Mouse (Mus musculus): Measurements from ENCODE around the gene Slc39a10.

The Slc39a10 gene

DNA sequence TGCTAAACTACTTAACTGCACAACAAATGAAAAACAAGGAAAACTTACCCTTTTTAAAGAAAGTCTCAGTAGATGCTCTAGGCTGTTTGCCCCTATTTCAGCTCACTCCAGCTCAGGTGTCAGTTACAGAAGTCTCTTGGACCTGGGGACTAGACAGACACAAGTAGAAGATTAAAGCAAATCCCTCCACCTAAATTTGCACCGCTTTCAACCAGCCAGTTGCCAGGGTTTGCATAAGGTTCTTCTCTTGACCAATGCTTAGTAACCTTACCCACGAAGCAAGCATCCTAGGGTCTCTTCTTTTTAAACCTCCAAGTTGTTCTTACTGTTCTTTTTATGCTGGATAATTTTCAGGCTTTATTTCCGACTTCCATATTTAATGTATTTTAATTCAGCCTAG lies at the start of gene Slc39a10:
Gene Slc39a10, minus strand, starts transcription at position 101 of the 400 bp plus-strand sequence.
- DNase-seq (ENCODE audit: extremely low read depth, insufficient read length, low spot score): no peak

DNA sequence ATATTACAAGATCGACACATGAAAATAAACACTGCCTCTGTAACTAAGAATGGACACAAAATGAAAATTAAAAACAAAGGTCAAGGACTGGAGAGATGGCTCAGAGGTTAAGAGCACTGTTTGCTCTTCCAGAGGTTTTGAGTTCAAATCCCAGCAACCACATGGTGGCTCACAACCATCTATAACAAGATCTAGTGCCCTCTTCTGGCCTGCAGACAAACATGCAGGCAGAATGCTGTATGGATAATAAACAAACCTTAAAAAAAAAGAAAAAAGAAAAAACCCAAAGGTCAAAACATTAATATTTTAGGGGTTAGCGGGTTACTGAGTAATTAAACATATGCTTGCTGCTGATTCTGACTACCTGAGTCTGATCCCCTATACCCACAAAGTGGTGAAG lies 46.6 kb upstream of the Slc39a10 start:
- no peak for DNase-seq (ENCODE audit: extremely low read depth, insufficient read length, low spot score)

DNA sequence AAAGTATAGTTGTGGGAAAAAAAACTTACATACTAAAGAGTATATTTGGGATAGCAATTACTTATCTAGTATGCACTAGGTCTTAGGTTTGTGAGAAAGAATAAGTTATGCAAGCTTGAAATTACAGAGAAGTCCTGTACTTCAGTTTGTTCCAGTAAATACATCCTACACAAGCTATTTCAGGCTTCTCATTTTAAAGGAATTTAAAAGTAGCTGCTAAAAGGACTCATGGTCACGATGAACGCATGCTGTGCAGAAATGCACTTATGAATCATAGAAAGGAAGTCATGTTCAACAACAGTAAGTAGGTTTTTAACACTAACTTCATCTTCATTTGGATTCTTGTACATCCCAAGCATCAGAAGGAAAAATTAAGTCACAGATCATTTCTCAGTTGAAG lies 45.0 kb upstream of the Slc39a10 start:
- DNase-seq (ENCODE audit: extremely low read depth, insufficient read length, low spot score): no peak

DNA sequence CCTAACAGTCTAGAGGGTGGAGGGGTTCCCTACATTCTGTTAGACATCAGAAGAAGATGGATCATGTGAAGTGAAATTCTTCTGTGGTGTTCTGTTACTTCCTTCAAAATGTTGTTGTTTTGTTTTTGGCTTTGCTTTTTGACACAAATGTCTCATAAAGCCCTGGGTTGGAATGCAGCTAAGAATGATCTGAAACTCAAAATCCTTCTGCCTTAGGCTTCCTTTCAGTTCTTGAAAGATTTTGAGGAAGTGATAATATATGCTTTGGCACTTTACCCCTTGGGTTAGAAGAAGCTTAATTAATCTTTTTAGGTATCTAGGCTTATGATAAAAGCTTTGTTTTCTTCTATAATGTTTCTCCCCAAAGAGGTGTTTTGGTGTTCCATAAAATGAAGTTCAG lies 34.5 kb upstream of the Slc39a10 start:
- no peak for DNase-seq (ENCODE audit: extremely low read depth, insufficient read length, low spot score)

DNA sequence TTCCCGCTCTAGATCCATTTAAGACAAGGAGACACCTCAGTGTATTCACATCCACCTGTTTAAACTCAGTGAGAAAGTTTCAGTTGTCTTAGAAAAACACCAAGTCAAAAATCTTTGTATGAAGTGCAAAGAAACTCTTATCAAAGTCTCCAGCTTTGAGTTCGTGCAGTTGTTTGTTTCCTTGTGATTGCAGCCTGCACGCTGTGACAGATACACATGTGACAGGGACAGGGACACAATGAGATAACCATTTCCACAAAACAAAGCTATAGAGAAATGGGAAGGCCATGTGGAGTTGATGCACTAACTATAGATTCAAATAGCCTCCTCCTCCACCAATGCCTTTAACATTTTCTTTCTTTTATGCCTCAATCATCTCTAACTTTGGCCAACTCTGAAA lies 33.6 kb upstream of the Slc39a10 start:
- DNase-seq (ENCODE audit: extremely low read depth, insufficient read length, low spot score): no peak

DNA sequence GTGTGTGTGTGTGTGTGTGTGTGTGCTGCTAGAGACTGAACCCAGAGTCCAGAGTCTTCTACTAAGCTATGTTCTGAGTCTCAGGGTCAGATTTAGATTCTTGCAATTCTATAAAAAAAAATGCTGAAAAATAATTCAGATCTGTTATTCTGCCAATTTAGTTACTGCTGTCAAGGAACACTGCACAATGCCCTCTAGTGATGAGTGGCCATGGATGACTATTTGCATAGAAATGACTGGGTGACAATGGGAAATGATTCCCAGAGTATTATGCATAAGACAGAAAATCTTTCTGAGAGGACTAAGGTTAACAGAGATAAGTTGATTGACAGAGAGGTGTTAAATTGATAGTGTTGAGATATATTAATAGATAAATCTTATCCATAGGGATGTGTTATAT lies 32.3 kb upstream of the Slc39a10 start:
- DNase-seq (ENCODE audit: extremely low read depth, insufficient read length, low spot score): no peak

DNA sequence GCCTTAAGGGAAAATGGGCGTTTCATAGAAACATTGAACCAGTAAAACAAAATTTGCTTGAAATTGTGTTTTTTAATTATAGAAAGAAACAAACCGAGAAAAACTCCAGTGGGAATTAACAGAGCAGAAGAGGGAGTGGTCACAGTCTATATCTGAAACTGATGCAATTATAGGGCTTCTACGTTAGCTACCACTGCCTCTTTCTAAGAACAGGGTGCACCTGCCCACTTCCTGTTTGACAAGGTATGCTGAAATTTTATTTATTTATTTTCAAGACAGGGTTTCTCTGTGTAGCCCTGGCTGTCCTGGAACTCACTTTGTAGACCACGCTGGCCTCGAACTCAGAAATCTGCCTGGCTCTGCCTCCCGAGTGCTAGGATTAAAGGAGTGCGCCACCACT lies 30.3 kb upstream of the Slc39a10 start:
- no peak for DNase-seq (ENCODE audit: extremely low read depth, insufficient read length, low spot score)

DNA sequence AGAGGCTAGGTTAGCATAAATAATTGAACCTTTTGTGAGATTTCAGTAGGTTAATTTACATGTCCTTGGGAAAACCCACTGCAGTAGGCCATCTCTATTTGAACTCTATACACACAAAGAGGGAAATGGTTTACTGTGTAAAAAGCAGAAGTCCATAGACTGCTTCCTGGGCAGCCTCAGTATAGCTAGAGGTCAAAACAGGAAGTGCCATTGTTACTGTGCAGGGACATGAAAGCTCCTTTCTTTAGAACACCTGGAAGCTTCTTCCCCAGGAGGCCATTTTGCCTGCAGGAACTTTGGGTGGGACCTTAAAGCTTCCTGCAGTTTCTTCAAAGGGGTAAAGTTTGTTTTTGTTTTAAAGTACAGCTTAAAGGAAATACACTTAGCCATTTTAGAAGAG lies 29.0 kb upstream of the Slc39a10 start:
- DNase-seq (ENCODE audit: extremely low read depth, insufficient read length, low spot score): no peak

DNA sequence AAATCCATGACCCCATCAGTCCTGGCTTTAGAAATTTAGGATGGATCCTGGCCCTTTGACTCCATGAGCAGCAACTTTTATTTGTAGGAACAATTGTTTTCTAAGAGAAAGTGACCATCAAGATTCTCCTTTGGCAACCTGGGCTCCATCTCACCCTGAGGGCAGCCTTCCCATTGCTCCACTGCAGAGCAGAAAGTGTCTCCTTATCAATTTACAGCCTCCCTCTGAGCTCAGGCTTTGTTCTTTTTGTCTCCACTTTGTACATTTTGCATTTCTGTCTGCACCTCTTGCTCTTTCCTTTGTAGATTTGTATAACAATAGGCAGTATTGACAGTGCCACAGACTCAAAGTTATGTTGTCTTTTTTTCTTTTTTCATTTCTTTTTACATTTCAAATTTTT lies 23.6 kb upstream of the Slc39a10 start:
- DNase-seq (ENCODE audit: extremely low read depth, insufficient read length, low spot score): no peak

DNA sequence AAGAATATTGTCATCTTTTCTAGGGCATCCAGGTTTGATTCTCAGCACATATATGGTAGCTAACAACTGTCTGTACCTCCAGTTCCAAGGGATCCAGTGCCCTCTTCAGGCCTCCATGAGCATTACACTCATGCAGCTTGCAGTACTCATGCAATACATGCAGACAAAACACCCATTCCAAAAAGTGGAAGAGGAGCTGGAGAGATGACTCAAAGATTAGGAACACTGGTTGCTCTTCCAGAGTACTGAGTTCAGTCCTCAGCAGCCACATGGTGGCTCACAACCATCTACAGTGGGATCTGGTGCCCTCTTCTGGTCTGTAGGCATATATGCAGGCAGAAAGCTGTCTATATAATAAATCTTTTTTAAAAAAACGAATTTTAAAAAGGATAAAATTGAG lies 21.7 kb upstream of the Slc39a10 start:
- no peak for DNase-seq (ENCODE audit: extremely low read depth, insufficient read length, low spot score)

DNA sequence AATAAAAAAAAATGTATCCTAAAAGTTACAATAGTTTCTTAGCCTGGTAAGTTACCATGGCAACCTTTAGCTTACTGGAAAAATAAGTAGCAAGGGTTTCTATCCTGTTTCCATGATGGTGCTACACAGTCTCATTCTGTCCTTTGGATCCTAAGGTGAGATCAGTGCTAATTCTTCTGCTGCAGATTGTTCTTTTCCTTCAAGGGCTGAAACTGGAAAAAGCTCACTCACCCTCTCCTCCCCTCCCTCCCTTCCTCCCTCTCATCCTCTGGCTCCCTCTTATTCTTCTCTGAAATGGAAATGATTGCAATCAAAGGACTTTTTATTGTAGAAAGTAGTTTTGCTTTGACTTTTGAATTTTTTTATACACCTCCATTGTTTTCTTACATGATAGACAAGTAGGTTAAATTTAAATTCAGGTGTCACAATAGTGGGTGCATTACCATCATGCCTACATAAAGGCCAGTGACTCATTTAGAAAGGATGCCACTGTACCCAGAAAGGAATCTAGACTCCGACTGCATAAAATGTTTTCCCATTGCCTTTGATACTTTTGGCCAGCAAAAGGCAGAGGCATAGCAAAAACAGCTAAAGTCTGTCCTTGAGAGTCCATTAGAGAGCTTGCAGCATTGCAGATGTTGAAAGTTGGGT lies 20.0 kb upstream of the Slc39a10 start:
- no peak for DNase-seq (ENCODE audit: extremely low read depth, insufficient read length, low spot score)

DNA sequence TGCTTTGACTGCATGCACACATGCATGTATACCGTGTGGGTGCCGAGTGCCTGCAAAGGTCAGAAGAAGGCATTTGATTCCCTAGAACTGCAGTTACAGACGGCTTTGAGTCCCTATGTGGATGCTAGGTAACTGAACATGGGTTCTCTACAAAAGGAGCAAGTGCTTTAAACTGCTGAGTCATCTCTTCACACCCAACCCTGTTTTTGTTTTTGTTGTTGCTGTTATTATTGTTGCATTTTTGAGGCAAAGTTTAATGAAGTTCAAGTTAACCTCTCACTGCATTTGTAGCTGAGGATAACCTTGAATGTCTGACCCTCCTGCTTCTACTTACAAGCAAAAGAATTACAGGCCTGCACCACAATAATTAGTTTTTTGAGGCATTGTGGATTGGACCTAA lies 17.5 kb upstream of the Slc39a10 start:
- no peak for DNase-seq (ENCODE audit: extremely low read depth, insufficient read length, low spot score)

DNA sequence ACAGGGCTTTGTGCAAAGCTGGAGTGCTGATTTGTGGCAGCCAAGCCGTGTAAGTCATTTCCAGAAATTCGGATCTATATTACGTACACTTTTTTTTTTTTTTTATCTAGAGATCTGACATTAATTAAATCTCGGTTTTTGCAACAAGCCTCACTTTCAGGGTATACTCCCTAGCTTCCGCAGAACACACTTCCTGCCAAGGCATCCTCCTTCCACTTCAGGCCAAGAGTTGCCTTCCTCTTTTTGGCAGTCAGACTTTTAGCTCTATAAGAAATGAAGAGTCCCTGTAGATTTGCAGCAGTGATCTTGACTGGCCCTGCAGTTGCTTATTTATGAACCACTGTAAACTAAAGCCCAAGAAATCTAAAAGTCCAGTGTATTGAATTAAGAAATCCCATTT lies 13.1 kb upstream of the Slc39a10 start:
- no peak for DNase-seq (ENCODE audit: extremely low read depth, insufficient read length, low spot score)

DNA sequence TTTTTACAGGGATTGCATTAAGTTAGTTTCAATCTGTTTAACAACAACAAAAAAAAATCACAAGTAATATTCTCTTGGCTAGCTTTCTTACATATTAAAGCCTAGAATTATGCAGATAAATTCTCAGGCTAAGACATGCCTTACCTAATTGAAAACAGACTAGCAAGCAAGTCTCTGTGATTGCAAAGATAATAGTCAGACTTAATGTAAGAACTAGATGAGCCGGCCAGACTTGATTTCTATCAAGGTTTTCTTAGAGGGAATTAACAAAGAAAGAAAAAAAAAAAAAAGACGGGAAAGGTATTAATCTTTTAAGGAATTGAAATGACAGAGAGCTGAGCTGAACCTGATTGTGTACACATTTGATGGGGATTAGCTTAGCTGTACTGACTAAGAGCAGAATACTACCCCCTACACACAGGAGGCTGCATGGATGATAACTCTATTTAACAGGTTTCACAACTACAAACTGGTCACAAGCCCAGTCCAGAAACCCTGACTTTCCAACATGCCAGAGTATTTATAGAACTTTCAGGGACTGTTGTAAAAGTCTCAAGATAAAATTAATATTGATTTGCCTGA lies 9.5 kb upstream of the Slc39a10 start:
- no peak for DNase-seq (ENCODE audit: extremely low read depth, insufficient read length, low spot score)

DNA sequence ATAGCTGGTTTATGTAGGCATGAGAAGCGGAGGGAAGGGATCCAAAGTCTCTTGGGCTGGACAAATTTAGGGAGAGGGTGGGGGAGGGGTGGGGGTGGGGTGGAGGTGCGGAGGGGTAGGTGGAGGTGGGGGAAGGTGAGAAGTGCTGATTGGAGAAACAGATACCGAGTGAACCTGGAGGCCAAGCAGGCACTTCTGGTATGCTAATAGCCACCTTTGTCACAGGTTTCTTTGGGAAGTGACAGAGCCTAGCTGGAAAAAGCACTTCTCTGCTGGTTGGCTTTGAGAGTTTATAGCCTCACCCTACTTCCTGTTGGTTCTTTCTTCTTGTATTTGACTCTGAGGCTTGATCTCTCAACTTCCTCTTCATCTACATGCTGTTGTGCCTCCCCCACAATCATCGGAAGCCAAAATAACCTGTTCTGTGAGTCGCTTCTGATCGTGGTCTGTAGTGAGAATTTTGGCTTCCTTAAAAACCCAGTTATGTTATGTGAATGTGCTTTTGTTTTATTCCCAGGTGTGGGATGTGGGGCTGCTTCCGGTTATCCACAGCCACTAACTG lies 1.7 kb upstream of the Slc39a10 start:
- DNase-seq (ENCODE audit: extremely low read depth, insufficient read length, low spot score): no peak

DNA sequence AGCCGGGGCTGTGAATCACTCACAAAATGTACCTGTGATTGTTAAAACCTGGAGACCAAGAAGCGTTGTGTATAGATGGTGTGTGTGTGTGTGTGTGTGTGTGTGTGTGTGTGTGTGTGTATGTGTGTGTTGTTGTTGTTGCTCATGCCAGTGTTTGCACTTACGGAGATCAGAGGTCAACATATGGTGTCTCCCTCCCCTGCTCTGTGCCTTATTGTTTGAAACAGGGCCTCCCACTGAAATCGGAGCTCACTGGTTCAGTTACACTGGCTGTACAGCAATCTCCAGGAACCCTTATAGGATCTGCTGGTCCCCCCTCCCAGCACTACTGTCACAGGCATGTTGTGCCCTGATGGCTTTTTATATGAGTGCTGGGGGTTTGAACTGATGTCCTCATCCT lies 3.9 kb downstream of the Slc39a10 start:
- no peak for DNase-seq (ENCODE audit: extremely low read depth, insufficient read length, low spot score)

DNA sequence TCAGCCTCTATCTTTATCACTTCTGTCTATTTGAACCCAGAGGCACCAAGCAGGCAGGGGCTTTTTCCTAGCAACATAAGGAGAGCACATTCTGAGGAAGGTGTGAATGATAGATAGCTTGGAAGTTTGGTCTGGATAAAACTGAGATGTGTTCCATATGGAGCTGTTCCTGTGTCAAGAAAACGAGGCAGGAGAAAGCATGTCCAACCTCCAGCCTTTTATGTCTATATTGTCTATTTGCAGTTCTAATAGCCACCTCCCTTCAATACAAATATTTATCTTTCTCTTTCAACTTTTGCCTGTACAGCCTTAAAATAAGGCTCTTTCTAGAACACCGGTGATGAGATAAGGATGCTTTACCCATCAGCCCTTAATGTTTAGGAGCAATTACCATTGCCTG lies 4.3 kb downstream of the Slc39a10 start:
- DNase-seq (ENCODE audit: extremely low read depth, insufficient read length, low spot score): no peak

DNA sequence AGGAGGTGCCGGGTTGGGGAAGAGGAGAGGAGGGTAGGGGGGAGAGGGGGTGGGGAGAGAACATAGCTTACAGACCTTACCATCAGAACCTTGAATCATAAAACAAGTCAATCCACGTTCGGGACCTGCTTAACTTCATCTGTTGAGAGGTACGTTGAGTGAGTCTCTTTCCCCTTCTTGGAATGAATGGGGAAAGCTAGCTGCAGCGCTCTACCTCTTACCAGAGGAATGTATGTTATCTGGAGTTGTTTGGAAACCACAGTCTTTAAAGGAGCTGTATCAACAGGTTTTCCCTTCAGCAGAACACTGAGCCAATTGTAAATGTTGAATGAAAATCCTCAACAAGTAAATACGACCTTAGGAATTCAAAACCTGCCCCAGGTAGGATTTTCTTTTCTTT lies 4.7 kb downstream of the Slc39a10 start:
- DNase-seq (ENCODE audit: extremely low read depth, insufficient read length, low spot score): no peak

DNA sequence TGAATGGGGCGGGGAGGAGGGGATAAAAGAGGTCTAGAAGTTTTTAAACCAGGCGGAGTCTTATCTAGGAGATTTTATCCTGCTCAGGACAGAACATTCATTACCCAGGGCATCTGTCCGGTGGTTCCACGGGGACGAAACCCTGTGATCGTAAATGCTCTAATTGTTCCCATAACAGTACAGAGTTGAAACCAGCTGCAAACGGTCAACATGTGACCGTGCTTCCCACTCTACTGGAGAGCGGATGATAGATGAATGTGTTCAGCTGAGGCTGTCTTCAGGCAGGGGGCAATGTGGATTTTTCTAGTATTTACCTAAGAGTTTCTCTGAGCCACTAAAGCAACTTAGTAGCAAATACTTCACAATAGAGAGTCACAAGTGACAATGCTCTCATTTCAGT lies 6.6 kb downstream of the Slc39a10 start:
- no peak for DNase-seq (ENCODE audit: extremely low read depth, insufficient read length, low spot score)

DNA sequence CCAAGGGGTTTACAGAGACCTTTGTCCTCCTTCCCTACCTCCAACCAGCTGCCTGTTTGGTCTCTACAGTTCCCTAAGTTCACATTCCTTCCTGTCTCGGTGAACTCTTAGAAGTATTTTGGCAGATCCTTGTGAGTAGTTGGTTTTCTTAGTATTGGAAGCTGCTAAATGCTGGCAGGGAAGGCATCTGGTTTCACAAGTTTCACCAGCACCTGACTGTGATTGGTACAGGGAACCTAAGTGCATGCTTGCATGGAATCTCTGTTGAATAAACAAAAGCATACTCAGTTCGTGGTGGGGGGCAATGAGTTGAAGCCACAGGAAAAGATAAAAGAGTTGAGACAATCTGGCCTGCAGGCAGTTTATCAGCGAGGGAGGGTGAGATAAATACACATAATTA lies 7.4 kb downstream of the Slc39a10 start:
- no peak for DNase-seq (ENCODE audit: extremely low read depth, insufficient read length, low spot score)

DNA sequence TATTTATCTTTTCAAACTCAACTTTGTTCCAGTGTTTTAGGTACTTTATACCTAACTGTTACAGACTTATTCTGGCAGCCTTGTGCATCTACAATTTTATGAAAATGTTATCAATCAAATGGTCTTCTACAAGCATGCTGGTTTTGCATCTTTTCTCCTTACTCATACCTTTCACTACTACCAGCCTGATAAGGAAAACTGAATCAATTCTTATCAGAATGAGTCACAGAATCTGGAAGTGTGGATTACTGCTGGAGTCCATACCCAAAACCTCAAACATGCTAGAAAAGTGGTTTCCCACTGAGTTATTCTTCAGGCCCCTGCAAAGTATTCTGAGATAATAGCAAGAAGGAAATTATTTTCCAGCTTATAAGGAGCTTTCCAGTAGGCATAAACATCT lies 12.7 kb downstream of the Slc39a10 start:
- DNase-seq (ENCODE audit: extremely low read depth, insufficient read length, low spot score): no peak

DNA sequence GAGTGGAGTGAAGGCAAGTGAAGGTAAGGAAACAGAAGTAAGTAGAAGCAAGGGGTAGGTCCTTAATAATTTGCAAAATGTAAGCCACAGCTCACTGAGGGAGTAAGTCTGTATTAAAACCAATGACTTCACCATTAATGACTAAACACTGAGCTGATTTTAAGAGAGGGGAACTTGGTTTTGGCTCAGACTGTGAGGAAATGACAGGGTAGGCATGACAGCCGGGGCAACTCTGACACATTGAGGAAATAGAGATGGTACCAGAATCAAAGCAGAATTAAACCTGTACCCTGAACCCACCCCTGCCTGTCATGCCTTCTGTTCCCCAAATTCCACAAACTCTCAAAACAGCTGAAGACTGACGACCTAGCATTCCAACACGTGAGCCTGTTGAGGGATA lies 18.9 kb downstream of the Slc39a10 start:
- no peak for DNase-seq (ENCODE audit: extremely low read depth, insufficient read length, low spot score)

DNA sequence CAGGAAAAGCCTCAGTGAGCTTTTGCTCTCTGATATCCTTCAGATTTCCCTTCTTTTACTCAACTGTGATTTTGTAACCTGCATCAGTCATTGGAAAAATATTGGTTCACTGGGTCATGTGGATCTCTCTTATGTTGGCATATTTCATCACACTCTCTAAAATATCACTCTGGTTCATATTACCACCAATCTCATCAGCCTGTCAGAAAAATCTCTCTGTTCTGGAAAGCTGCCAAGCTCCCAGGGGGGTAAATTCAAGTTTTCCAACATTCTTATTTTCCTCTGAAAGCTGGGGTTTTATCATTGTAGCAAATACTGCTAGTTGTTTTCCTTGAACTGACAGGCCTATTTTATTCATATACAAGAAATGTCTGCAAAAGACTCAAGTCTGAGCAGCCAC lies 22.9 kb downstream of the Slc39a10 start:
- DNase-seq (ENCODE audit: extremely low read depth, insufficient read length, low spot score): no peak
